Mouse (Mus musculus) induced T-regulatory cell, adult 2 months (primary cell): ENCODE data around the gene Zfp131.

Experiments used
- DNase-seq: peaks from one replicate; pipeline ENCODE4 v3.0.0-alpha.2; 2012; ENCODE audit warnings: low read depth

Gene Zfp131

DNA sequence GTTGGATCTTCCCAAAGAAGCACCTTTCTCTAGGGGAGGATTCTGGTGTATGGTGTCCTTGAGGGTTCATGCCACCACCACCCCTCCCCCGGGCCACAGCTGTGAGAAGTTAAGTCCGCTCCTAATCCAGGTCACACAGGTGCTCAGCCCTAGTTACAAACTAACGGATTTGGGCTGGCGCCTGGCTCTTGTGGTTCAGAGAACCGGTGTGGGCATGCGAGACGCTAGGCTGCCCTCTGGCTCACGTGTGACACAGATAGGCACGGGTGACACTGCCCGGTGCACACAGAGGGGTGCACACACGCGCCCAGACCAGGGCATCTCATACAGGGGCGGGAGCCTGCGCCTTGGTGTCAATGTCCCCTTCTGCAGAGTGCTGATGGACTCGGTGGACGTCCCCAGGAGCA lies 35.5 kb downstream of the Zfp131 start:
- DNase-seq: peak; percentile 19

DNA sequence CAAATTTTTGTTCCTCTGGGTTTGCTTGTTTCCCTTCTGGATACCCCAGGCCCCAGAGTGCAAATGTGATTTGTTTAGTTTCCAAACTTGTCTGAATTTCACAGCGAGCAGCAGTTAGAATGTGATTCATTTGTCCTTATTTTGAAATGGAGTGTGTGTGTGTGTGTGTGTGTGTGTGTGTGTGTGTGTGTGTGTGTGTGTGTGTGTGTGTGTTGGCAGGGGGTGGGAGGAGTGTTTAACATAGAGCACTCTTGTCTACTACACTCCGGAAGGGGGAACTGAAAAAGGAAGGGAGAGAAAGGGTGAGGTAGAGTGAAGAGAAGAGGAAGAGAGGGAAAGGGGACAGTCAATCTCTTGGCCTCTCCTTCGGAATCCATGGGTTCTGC lies 36.1 kb downstream of the Zfp131 start:
- no peak for DNase-seq

DNA sequence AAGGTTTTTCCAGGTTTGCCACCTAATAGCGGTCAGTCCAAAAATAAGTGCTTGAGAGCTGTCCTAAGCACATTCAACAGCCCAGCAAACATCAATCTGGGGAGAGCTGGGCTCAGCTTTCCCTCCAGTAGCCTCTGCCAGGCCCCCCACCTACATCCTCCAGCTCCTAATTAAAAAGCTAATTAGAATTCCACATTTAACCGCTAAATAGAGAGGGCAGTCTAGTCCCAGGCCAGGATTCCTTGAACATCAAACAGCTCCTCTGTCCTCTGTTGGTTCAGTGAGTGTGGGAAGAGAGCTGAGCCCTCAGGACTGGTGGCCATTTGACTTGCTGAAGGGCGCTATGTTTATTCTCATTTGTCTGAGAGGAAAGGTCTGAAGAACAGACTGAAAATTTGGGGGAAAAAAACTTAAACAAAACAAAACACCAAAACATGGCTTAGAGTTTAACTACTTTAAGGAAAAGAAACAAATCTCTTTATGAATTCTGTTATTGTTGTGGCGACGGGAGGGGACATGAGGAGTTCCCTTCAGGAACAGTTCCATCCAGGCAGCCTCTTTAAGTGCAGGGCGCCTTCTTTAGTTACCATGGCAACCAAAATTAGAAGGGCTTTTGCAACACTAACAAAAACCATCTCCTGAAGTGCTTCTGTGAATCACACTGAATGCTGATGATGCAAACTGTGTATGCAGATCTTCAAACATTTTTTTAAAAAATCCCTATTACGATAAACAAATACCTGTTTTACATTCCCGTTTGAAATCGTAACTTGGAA lies 36.6 kb downstream of the Zfp131 start:
- no peak for DNase-seq

DNA sequence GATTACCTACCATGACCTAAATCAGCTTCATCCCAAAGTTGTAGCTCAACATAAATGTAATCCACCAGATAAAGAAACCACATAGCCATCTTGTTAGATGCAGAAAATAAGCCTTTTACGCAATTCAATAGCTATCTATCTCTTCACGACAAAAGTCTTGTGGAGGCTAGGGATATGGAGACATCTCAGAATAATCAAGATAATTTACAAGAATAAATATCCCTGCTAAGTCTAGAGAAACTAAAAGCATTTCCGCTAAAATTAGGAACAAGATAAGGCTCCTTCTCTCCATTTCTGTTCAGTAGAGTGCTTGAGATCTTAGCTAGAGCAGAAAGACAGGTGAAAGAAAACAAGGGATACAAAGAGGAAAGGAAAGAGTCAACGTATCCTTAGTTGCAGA lies 43.8 kb downstream of the Zfp131 start:
- no peak for DNase-seq

DNA sequence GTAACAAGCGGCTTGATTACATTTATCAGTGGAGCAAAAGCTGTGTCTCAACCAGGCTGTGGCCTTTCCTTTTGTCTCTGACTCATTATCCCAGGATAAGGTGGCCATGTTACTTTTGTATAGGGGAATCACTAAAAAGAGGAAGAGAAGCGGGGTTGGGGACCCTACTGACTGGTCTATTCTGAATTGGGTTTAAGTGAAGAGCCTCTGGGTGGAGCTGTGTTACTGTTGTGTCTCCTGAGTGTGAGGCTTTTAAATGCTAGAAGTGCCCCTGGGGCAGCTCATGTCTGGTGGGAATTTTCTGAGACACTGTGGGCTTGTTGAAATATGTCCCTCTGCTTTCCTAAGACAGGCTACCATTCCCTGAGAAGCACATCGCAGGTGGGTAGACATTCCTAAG lies 47.2 kb downstream of the Zfp131 start:
- DNase-seq: no peak

DNA sequence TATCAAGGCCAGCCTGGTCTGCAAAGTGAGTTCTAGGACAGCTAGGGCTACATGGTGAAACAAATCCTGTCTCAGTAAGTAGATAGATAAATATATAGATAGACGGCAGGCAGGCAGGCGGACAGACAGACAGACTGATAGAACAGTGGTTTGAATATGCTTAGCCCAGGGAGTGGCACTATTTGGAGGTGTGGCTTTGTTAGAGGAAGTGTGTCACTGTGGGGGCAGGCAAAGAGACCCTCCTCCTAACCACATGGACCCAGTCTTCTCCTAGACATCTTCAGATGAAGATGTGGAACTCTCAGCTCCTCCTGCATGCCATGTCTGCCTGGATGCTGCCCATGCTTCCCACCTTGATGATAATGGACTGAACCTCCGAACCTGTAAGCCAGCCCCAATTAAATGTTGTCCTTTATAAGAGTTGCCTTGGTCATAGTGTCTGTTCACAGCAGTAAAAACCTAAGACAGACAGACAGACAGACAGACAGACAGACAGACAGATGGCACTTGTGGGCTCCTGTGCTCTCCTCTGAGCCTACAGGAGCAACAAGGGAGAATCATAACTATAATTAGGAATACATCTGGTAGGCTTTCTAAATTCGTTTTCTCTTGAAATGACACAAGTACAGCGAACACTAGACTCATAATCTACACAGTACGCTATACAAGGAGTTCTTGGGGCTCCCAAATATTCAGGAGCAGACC lies 47.8 kb downstream of the Zfp131 start:
- DNase-seq: no peak

DNA sequence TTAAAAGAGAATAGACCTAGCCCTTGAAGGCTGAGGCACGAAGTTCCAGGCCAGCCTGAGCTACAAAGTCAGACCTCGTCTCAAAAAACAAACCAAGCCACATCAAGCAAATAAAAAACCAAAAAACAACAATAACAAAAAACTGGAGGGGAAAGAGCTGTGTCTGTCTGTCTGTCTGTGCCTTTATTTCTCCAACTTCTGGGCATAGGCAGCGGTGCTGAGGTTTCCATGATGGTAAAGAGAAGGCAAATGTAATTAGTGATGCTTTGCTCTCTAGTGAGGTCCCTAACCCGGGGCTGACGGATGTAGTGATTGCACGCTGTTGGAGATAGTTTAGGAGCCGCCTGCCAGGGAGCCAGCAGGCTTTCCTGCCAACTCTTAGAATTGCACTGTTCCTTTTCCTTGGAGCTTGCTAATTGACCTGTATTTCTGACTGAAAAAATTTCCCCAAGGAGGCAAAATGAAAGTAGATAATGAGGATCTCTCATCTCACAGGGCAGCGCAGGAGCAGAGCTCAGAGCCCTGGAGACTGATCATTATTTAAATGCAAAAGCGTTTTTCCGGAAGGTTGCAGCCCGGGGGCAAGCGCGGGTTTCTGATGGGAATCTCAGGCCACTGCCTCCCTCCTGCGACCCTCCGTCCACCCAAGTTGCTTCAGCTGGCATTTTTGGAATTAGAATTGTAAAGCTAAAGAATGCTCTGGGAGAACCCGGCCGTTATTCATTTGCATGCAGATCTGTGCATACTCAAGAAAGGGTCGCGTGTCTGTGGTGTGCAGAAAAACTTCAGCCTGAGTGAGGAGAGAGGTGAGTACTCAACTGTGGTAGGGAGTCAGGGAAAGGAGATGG lies 49.1 kb downstream of the Zfp131 start:
- DNase-seq: no peak

DNA sequence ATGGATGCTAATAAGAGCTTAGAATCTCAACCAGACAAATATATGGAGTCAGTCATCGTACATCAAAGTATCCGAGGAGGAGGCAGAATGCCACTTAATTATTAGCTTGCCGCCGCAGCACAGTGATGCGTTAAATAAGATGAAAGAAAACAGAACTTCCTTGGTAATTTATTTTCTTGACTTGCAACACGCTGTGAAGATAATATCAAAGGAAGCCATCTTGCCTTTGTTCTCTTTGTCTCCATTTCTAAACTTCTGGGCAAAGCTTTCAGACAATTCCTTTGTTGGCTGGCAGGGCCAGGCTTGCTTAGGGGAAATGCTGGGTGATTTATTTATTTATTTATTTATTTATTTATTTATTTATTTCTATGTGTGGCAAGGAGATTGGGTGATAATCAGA lies 59.2 kb downstream of the Zfp131 start:
- DNase-seq: no peak

DNA sequence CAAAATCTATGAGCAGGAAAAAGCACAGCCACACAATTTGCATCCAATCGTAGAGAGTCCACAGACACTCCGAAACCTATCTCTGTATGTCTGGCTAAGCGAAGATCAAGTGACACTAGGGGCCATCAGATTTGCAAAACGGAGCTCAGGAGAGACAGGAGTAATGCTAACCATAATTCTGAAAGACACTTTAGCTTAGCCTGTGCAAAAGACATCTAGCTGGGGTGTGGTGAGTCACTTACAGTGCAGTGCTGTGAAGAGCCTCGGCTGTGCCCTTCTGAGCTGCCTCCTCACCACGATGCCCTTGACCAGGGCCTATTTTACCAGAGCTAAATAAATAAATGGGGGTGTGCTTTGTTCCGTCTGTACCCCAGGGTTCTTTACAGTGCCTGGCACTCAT lies 61.3 kb downstream of the Zfp131 start:
- DNase-seq: no peak

DNA sequence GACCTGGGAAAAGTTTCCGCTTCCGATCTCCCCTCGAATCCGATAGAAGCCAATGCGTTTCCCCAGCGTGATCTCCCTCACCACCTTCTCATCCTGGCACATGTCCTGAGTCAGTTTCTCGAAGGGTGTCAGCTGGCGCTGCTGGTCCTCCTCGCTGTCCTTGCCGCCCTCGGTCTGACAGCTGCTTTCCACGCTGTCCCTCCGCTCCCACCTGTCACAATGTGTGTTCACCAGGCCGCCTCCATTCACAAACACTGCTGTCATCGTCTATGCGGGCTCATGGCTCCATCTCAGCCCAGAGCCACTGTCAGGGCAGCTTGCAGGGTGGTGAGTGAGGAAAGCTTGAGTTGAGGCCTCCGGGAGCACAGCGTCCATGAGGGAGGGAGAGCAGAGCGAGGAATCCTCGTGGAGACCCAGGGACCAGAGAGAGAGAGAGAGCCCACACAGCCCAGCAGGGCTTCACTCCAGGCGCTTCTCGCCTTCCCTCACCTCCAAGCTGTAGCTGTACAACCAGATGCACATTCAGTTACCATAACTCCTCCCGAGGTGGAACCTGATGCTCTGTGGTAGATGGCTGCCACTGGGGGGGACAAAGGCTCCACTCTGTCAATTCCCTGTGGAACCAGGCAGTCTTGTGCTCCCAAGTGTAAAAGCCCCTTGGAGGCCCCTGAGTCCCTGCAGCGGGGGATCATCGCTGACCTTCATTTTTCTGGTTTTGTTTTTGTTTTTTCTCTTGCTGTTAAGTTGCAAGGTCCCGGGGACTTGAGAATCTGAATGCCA lies 62.9 kb downstream of the Zfp131 start:
- no peak for DNase-seq

DNA sequence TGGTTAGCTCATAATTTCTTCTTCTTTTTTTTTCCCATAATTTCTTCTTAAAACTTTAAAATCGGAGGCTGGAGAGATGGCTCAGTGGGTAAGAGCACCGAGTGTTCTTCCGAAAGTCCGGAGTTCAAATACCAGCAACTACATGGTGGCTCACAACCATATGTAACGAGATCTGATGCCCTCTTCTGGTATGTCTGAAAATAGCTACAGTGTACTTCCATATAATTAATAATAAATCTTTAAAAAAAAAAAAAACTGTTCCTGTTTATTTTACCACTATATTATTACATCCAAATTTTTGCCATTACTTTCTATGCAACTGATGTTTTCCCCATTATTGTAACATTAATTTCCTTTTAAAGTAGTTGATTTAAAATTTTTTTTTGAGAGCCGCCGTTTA lies 66.1 kb downstream of the Zfp131 start:
- DNase-seq: peak; percentile 15

DNA sequence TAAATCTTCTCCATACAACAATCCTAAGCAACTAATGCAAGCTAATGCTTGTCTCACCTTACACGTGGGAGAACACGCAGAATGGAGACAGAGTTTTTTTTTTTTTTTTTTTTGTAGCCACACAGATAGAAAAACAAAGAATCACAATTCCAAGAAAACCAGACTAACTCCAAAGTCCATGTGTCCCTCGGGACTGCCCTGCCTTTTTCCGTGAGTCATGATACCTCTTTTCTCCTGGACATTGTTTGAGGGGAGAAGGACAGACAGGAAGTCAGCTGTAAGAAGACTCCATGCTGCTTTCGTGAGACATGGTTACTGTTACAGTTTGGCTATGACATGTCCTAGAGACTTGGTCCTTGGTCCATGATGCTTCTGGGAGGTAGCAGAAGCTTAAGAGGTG lies 67.3 kb downstream of the Zfp131 start:
- DNase-seq: no peak

DNA sequence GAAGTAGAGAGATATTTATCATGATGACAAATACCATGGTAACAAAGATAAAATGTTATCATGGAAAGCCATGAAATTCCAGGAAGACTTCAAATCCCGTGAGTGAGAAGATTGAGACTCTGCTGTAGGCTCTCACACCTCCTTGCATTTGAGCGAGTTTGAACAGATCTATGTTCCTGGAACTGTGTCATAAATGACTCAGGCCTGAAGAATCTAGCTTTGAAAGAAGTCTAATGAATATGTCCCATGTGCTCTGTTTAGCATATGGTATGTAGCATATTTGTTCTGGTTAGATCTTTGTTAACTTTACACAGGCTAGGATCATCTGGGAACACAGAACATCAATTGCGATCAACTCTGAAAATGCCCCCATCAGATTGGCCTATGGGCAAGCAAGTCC lies 68.2 kb downstream of the Zfp131 start:
- no peak for DNase-seq

DNA sequence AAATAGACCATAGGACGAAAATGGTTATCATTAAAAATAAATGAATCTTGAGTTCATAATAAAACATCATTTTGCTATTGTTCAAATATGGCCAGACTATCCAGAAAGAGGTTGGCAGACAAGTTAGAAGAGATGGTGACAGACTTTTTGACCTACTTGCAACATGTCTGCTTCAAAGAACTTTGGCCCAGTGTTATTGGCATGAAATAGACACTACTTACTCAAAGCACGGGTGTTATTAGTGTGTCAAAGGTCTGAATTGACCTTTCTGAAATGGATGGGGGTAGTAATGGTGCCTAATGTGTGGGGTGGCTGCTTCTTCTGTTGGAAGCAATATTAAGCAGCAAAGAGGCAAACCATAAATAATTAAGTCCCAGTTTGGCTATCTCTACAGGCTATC lies 74.6 kb downstream of the Zfp131 start:
- no peak for DNase-seq
